14 mouse cellular contexts compared by ENCODE assay signal in genomic region chr5:121194173-121194572, GRCm38 (mm10).
"Had no signal": no experiment of that assay in that cellular context is flagged by ENCODE, and none has a peak within 500 bp of the region (broad histone marks: within the 10 kb centered on the region; RNA-seq: fewer than 3 reads in every experiment).

No protein-coding gene starts in this region.

- H3K4me3 ChIP-seq: hindbrain, embryonic 15.5 days; limb, embryonic 12.5 days; lung, embryonic 15.5 days; midbrain, embryonic 15.5 days; neural tube, embryonic 12.5 days; stomach, embryonic 15.5 days had no signal

- H3K27me3 ChIP-seq: limb, embryonic 12.5 days; lung, embryonic 15.5 days; midbrain, embryonic 15.5 days; neural tube, embryonic 12.5 days; stomach, embryonic 15.5 days had no signal

- DNase-seq: kidney, adult 11 months; kidney, postnatal 10 days; kidney, postnatal 4 days; lung, postnatal 14 days; retina, postnatal 1 day; thymus, adult 2 months; thymus, postnatal 25 days had no signal

- H3K36me3 ChIP-seq: hindbrain, embryonic 15.5 days; limb, embryonic 12.5 days; midbrain, embryonic 15.5 days; neural tube, embryonic 12.5 days; stomach, embryonic 15.5 days had no signal

- H3K9ac ChIP-seq: hindbrain, embryonic 15.5 days; limb, embryonic 12.5 days; lung, embryonic 15.5 days; midbrain, embryonic 15.5 days; neural tube, embryonic 12.5 days; stomach, embryonic 15.5 days had no signal

- H3K4me2 ChIP-seq: hindbrain, embryonic 15.5 days; limb, embryonic 12.5 days; lung, embryonic 15.5 days; midbrain, embryonic 15.5 days; neural tube, embryonic 12.5 days; stomach, embryonic 15.5 days had no signal

- ATAC-seq: midbrain, embryonic 15.5 days had no signal

- H3K9me3 ChIP-seq: hindbrain, embryonic 15.5 days; limb, embryonic 12.5 days; lung, embryonic 15.5 days; midbrain, embryonic 15.5 days; neural tube, embryonic 12.5 days; stomach, embryonic 15.5 days had no signal

- H3K27ac ChIP-seq: hindbrain, embryonic 15.5 days; limb, embryonic 12.5 days; lung, embryonic 15.5 days; macrophage; midbrain, embryonic 15.5 days; neural tube, embryonic 12.5 days; stomach, embryonic 15.5 days had no signal
